Mouse (Mus musculus): Measurements from ENCODE around the gene Man1a. TPM values are rescaled to one million over a fixed set of nuclear protein-coding genes. Genes with fewer than 3 reads are reported as not detected.

The Man1a gene
- total and polyA plus RNA-seq, 2 experiments from 2014 or later, result 3.3 to 17.6 TPM

GRCm38 (mm10) chr10:54070496-54070895 lies 5.9 kb downstream of the Man1a start:
- 80% methylated on average over 5 of the region's 5 CpGs for WGBS

GRCm38 (mm10) chr10:54069412-54069811 lies 7.0 kb downstream of the Man1a start:
- TF ChIP-seq EP300 (IDR thresholded peaks at IDR 0.05; ENCODE audit: low read depth), result no peak
- TF ChIP-seq CTCF (IDR thresholded peaks at IDR 0.05; ENCODE audit: low read depth), result no peak
- no peak overlapping the region for H3K9ac ChIP-seq (replicated peaks; ENCODE audit: low read depth, low read length)
- no peak overlapping the region for H3K4me2 ChIP-seq (ENCODE audit: low read depth, low read length)
- H3K27ac ChIP-seq (ENCODE audit: low read depth), result no peak overlapping the region
- H3K9me3 ChIP-seq (replicated peaks; ENCODE audit: control insufficient read depth, low read length), result no peaks in the 10 kb centered on the region
- H3K4me3 ChIP-seq (ENCODE audit: low read depth, low read length), result no peak overlapping the region
- no peak for DNase-seq (ENCODE audit: low spot score)
- H3K36me3 ChIP-seq (replicated peaks; ENCODE audit: control insufficient read depth, insufficient read depth, low read length), result 0 out of 2 replicates have a peak, but pooled peaks cover 3% of the 10 kb centered on the region
- no peaks in the 10 kb centered on the region for H3K27me3 ChIP-seq (ENCODE audit: control insufficient read depth, insufficient read depth, low read length)
- peaks cover 18% of the 10 kb centered on the region for H3K4me1 ChIP-seq (ENCODE audit: control insufficient read depth, insufficient read depth)
- 75% methylated on average over 5 of the region's 5 CpGs for WGBS
- ATAC-seq (ENCODE audit: insufficient read depth, low read depth), result no peak

More at GRCm38 (mm10) chr10:54070496-54070895, 5.9 kb downstream of the Man1a start:
- H3K27ac ChIP-seq (ENCODE audit: low read depth), result no peak overlapping the region
- H3K4me3 ChIP-seq (ENCODE audit: low read depth, low read length), result no peak overlapping the region
- H3K36me3 ChIP-seq (replicated peaks; ENCODE audit: control insufficient read depth, insufficient read depth, low read length), result 0 out of 2 replicates have a peak, but pooled peaks cover 3% of the 10 kb centered on the region
- no peak overlapping the region for H3K9ac ChIP-seq (replicated peaks; ENCODE audit: low read depth, low read length)
- H3K9me3 ChIP-seq (replicated peaks; ENCODE audit: control insufficient read depth, low read length), result no peaks in the 10 kb centered on the region
- H3K4me1 ChIP-seq (ENCODE audit: control insufficient read depth, insufficient read depth), result peaks cover 18% of the 10 kb centered on the region
- H3K4me2 ChIP-seq (ENCODE audit: low read depth, low read length), result no peak overlapping the region
- ATAC-seq (ENCODE audit: insufficient read depth, low read depth), result no peak
- H3K27me3 ChIP-seq (ENCODE audit: control insufficient read depth, insufficient read depth, low read length), result no peaks in the 10 kb centered on the region
- TF ChIP-seq EP300 (IDR thresholded peaks at IDR 0.05; ENCODE audit: low read depth), result no peak
- no peak for TF ChIP-seq CTCF (IDR thresholded peaks at IDR 0.05; ENCODE audit: low read depth)
- DNase-seq (ENCODE audit: low spot score), result no peak

GRCm38 (mm10) chr10:54066683-54067082 lies 9.7 kb downstream of the Man1a start:
- Histone ChIP-seq H3K4me3 (ENCODE audit: low read depth, low read length) (no peak overlapping the region), H3K4me1 (ENCODE audit: control insufficient read depth, insufficient read depth) (no peaks in the 10 kb centered on the region), H3K27ac (ENCODE audit: low read depth) (no peak overlapping the region), H3K4me2 (ENCODE audit: low read depth, low read length) (no peak overlapping the region), H3K27me3 (ENCODE audit: control insufficient read depth, insufficient read depth, low read length) (no peaks in the 10 kb centered on the region), H3K36me3 (replicated peaks; ENCODE audit: control insufficient read depth, insufficient read depth, low read length) (0 out of 2 replicates have a peak, but pooled peaks cover 3% of the 10 kb centered on the region), H3K9me3 (replicated peaks; ENCODE audit: control insufficient read depth, low read length) (no peaks in the 10 kb centered on the region), H3K9ac (replicated peaks; ENCODE audit: low read depth, low read length) (no peak overlapping the region)
- DNase-seq (ENCODE audit: low spot score), result no peak
- TF ChIP-seq EP300 (IDR thresholded peaks at IDR 0.05; ENCODE audit: low read depth), result no peak
- no peak for TF ChIP-seq CTCF (IDR thresholded peaks at IDR 0.05; ENCODE audit: low read depth)
- ATAC-seq (ENCODE audit: insufficient read depth, low read depth), result no peak

GRCm38 (mm10) chr10:54063551-54064260 lies 12.7 kb downstream of the Man1a start:
- Histone ChIP-seq H3K4me3 (ENCODE audit: low read depth, low read length) (no peak overlapping the region), H3K27me3 (ENCODE audit: control insufficient read depth, insufficient read depth, low read length) (no peaks in the 10 kb centered on the region), H3K4me1 (ENCODE audit: control insufficient read depth, insufficient read depth) (peaks cover 7% of the 10 kb centered on the region; the same call in 1 of the 2 replicates), H3K9me3 (replicated peaks; ENCODE audit: control insufficient read depth, low read length) (no peaks in the 10 kb centered on the region), H3K4me2 (ENCODE audit: low read depth, low read length) (no peak overlapping the region), H3K27ac (ENCODE audit: low read depth) (no peak overlapping the region), H3K36me3 (replicated peaks; ENCODE audit: control insufficient read depth, insufficient read depth, low read length) (0 out of 2 replicates have a peak, but pooled peaks cover 3% of the 10 kb centered on the region), H3K9ac (replicated peaks; ENCODE audit: low read depth, low read length) (no peak overlapping the region)
- TF ChIP-seq CTCF (IDR thresholded peaks at IDR 0.05; ENCODE audit: low read depth), result no peak
- TF ChIP-seq EP300 (IDR thresholded peaks at IDR 0.05; ENCODE audit: low read depth), result no peak
- WGBS, result 62% methylated on average over 8 of the region's 8 CpGs
- ATAC-seq (ENCODE audit: insufficient read depth, low read depth), result no peak
- DNase-seq (ENCODE audit: low spot score), result no peak

- 48% methylated on average over 11 of the region's 11 CpGs for WGBS
- peak overlapping the region; percentile 37; the same call in 1 of the 2 replicates for H3K4me2 ChIP-seq (ENCODE audit: low read depth, low read length)
Measured at GRCm38 (mm10) chr10:54062835-54063234, 13.6 kb downstream of the Man1a start.

More at GRCm38 (mm10) chr10:54062835-54063234, 13.6 kb downstream of the Man1a start:
- H3K27me3 ChIP-seq (ENCODE audit: control insufficient read depth, insufficient read depth, low read length), result no peaks in the 10 kb centered on the region
- no peak overlapping the region for H3K9ac ChIP-seq (replicated peaks; ENCODE audit: low read depth, low read length)
- TF ChIP-seq CTCF (IDR thresholded peaks at IDR 0.05; ENCODE audit: low read depth), result no peak
- TF ChIP-seq EP300 (IDR thresholded peaks at IDR 0.05; ENCODE audit: low read depth), result no peak
- 0 out of 2 replicates have a peak, but pooled peaks cover 3% of the 10 kb centered on the region for H3K36me3 ChIP-seq (replicated peaks; ENCODE audit: control insufficient read depth, insufficient read depth, low read length)
- H3K9me3 ChIP-seq (replicated peaks; ENCODE audit: control insufficient read depth, low read length), result no peaks in the 10 kb centered on the region
- peak; percentile 12 for DNase-seq (ENCODE audit: low spot score)
- no peak for ATAC-seq (ENCODE audit: insufficient read depth, low read depth)
- H3K4me1 ChIP-seq (ENCODE audit: control insufficient read depth, insufficient read depth), result peaks cover 7% of the 10 kb centered on the region; the same call in 1 of the 2 replicates
- H3K27ac ChIP-seq (ENCODE audit: low read depth), result no peak overlapping the region
- no peak overlapping the region for H3K4me3 ChIP-seq (ENCODE audit: low read depth, low read length)

Measured in heart, postnatal 0 days (tissue).